Mouse (Mus musculus) CD8-positive naive resting alpha-beta T cell, adult 57 days (primary cell): ENCODE results near the gene Armc7. TPM values are rescaled to one million over a fixed set of nuclear protein-coding genes. Genes with fewer than 3 reads are reported as not detected.

Experiments
- total RNA-seq: library from RNA; stranded (reverse); gene quantifications from one replicate; pipeline ENCODE4 v1.2.4, GENCODE M21; 2023

The Armc7 gene
- total RNA-seq, result 44.8 TPM

DNA sequence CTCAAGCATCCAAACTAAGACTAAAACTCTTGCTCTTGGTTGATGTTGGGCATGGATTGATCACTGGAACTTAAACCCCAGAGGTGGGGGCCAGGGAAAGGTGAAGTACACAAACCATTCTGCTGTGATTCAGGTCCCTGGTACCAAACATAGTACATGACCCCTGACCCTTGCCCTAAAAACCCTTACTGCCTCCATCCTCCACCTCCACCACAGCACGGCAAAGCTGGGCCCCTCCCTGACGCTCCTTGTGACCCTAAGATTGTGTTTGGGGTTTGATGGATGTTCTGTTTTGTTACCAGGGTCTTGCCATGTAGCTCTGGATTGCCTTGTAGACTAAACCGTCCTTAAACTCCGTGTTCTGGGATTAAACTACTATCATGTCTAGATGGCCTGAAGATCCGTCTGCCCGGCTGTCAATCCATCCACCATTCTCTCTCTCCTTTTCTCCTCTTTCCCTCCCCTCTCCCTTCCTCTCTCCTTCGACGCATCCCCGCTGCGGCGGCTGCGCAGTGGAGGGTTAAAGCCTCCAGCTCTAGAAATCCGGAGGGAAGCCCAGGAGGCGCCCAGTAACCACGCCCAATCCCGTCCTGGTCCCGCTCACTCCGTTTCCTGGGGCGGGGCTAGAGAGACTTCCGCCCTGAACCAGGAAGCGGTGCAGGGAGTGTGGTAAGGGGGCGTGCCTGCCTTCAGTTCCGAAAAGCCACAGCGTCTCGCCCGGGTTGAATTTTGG lies at the start of gene Armc7:
Gene Armc7, plus strand, starts transcription at position 643 of the 733 bp plus-strand sequence.

GRCm38 (mm10) chr11:115439906-115440595 lies 35.4 kb upstream of the Armc7 start, which contains the start of gene Trim80:
Gene Trim80 (plus strand): TSS chr11:115440545.

DNA sequence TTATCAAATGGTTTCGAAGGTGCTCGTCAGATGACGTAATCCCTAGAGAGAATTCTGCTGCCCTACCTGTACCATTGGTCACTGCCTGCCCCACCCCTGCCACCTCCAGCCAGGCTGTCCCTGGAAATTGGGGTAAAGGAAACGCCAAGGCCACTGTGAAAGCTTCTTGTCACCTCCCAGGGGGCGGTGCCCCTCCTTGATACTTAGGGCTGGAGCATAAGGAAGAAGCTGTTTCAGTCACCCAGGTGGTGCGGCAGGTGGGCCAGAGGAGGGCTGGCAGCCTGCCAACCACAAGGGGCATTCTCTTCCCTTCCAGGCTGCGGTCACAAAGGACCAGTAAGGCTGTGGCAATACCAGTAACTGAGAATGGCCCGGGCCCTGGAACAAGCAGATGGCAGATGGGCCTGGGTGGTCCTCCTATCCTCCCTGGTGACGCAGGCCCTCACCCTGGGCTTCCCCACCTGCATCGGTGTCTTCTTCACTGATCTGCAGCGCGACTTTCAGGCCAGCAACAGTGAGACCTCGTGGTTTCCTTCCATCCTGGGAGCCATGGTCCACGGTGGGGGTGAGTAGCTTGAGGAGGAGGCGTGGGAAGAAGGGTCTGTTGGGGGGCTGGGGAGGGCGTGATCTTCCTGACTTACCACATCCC lies 13.1 kb upstream of the Armc7 start, which contains the start of gene Slc16a5:
Gene Slc16a5, plus strand, starts transcription at position 232 of the 649 bp plus-strand sequence.

GRCm38 (mm10) chr11:115491356-115492083 lies 16.1 kb downstream of the Armc7 start, which contains the start of gene Nt5c:
Gene Nt5c (minus strand): TSS chr11:115491862.

GRCm38 (mm10) chr11:115514238-115514663 lies 38.8 kb downstream of the Armc7 start, which contains the start of gene Jpt1:
Gene Jpt1 (minus strand): TSS chr11:115514387.

DNA sequence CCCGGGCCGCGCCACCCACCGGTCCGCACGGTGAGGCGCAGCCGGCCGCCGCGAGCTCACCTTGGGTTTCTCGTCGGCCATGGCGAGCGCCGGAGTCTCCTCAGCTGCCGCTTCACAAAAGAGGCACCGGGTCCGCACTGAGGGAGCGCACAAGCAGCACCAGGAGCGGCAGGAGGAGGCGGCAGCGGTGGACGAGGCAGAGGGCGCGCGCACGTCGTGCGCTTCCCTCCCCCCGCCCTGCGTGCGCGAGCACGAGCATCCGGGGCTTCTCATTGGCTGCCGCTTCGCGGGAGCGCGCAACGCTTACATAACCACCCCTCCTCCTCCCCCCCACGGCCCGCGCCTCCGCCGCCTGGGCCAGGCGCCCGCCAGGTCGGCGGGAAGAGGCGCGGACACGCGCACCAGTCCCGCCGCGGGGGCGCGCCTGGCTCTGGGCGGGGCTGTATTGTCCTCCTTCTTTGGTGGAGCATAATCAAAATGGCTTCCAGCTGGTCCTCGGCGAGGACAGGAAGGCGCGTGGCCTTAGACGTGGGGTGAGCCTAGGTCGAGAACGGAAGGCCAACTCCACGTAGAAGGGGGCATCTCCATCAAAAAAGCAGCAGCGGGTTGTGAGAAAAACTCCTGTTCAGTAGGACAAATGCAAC lies 60.7 kb downstream of the Armc7 start, which contains the start of gene Sumo2:
Gene Sumo2, minus strand, starts transcription at position 239 of the 644 bp plus-strand sequence.

Other genes with a start within 250 kb of the Armc7 start
- gene Grin2c, start 208.4 kb upstream of the Armc7 start, total RNA-seq, result not detected
- 19.3 TPM for gene Fdxr, start 198.6 kb upstream of the Armc7 start, total RNA-seq
- 0.67 TPM for gene Fads6, start 178.0 kb upstream of the Armc7 start, total RNA-seq
- gene Otop2, start 168.5 kb upstream of the Armc7 start, total RNA-seq, result not detected
- gene Ush1g, start 153.6 kb upstream of the Armc7 start, total RNA-seq, result not detected
- gene Otop3, start 140.9 kb upstream of the Armc7 start, total RNA-seq, result not detected
- gene Hid1, start 107.9 kb upstream of the Armc7 start, total RNA-seq, result 54.9 TPM
- 3.3 TPM for gene Cdr2l, start 93.8 kb upstream of the Armc7 start, total RNA-seq
- gene Mrpl58, start 71.9 kb upstream of the Armc7 start, total RNA-seq, result 129 TPM
- gene Atp5h, start 55.7 kb upstream of the Armc7 start, total RNA-seq, result 249 TPM
- gene Kctd2, start 55.5 kb upstream of the Armc7 start, total RNA-seq, result 47.0 TPM
- not detected for gene Trim80, start 35.1 kb upstream of the Armc7 start, total RNA-seq
- 23.5 TPM for gene Slc16a5, start 13.2 kb upstream of the Armc7 start, total RNA-seq
- gene Nt5c, start 16.2 kb downstream of the Armc7 start, total RNA-seq, result 116 TPM
- 225 TPM for gene Jpt1, start 38.7 kb downstream of the Armc7 start, total RNA-seq
- gene Sumo2, start 60.6 kb downstream of the Armc7 start, total RNA-seq, result 234 TPM
- 67.9 TPM for gene Nup85, start 88.8 kb downstream of the Armc7 start, total RNA-seq
- 33.5 TPM for gene Mrps7, start 128.3 kb downstream of the Armc7 start, total RNA-seq
- 135 TPM for gene Gga3, start 128.4 kb downstream of the Armc7 start, total RNA-seq
- gene Mif4gd, start 137.3 kb downstream of the Armc7 start, total RNA-seq, result 65.7 TPM
- gene Slc25a19, start 152.6 kb downstream of the Armc7 start, total RNA-seq, result 48.1 TPM
- 108 TPM for gene Grb2, start 232.9 kb downstream of the Armc7 start, total RNA-seq